Mouse (Mus musculus): Measurements from ENCODE around the gene Tex33. TPM values are rescaled to one million over a fixed set of nuclear protein-coding genes. Genes with fewer than 3 reads are reported as not detected.
A peak's percentile ranks its signal among the peaks of the same experiment; 100 is the strongest.

Tex33 gene
- polyA plus RNA-seq, 1 experiment from 2014 or later: not detected

DNA sequence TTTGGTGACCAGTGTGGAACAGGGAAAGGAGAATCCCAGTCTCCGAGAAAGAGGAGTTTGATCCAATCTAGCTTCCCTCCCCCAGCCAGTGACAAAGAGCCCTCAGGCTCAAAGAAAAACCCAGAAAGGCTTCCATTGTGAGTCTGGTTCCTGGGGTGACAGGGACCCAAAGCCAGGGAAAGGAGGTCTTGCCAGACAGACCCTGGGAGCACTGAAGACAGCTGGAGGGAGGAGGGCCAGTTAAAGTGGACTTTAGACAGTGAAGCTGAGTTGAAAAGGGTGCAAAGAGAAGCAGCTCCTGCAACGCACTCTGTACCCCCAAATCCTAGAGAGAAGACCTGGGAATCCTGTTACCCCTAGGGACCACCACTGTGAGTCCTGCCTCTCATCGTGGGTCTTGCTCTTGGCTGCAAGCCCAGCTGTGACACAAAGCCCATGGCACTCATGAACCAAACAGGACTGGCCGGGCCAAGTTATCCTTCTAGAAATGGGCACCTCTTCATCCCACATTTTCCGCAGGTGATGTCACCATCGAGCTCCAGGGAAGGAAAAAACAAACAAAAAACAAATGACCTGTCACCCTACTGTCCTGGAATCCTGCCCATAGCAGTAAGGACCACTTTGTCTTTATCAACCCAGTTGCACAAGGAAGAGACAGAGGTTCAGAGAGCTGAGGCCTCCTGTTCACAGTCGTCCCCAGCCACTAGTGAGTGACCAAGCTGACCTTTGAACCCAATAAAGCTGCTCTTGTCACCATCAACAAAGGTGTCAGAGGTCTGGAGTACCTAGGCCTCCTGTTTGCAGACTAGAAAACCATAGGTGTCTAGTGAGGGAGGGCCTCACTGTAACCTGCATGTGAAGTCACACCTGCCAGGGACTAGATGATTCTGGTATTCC, 11.2 kb downstream of the Tex33 start:
- Histone ChIP-seq H3K4me1 (replicated peaks) (peaks cover 14% of the 10 kb centered on the region; the same call in 1 of the 2 replicates), H3K36me3 (no peaks in the 10 kb centered on the region), H3K9ac (no peak overlapping the region), H3K9me3 (no peaks in the 10 kb centered on the region), H3K4me2 (no peak overlapping the region), H3K27ac (peak overlapping the region; percentile 75), H3K27me3 (no peaks in the 10 kb centered on the region), H3K4me3 (no peak overlapping the region)
- ATAC-seq (ENCODE audit: low FRiP score): peak; percentile 54; the same call in 1 of the 2 replicates
- 69% methylated on average over 7 of the region's 7 CpGs for WGBS

DNA sequence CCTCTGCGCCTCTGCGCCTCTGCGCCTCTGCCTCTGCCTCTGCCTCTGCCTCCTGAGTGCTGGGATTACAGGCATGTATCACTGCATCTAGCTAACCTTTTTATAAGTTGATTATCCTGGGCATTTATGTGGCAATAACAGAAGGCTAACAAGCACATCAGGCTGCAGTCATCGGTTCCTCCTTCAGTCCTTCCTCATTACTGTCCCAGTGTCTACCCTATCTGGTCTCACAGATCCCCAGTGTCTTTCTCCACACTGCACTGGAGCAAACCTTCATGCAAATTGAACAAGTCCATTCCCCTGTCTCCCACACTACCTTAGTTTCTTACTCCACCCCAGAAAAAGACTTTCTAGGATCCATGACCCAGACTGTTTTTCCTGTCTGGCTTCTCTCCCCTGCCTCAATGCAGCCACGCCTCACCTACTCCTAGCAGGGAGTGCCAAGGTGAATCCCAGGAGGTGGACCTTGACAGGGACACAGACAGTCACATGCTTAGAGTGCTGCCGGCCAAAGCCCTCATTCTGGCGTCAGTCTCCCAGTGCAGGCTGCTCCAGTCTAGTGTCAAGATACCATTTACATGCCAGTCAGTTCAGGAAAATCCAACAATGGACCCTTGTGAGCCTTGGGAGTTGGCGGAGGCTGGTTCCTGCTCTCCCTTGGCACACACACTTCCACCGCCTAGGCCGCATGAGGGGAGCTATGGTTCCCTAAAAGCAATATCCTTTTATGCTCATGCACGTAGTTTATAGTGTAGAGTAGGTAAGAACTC, 12.1 kb downstream of the Tex33 start:
- Histone ChIP-seq H3K4me2 (no peak overlapping the region), H3K4me3 (no peak overlapping the region), H3K27ac (peak overlapping the region; percentile 75), H3K9ac (no peak overlapping the region), H3K27me3 (no peaks in the 10 kb centered on the region), H3K4me1 (replicated peaks) (peaks cover 14% of the 10 kb centered on the region; the same call in 1 of the 2 replicates), H3K9me3 (no peaks in the 10 kb centered on the region; the same call in 1 of the 2 replicates), H3K36me3 (no peaks in the 10 kb centered on the region)
- 74% methylated on average over 11 of the region's 11 CpGs for WGBS
- ATAC-seq (ENCODE audit: low FRiP score): peak; percentile 68; the same call in 1 of the 2 replicates

DNA sequence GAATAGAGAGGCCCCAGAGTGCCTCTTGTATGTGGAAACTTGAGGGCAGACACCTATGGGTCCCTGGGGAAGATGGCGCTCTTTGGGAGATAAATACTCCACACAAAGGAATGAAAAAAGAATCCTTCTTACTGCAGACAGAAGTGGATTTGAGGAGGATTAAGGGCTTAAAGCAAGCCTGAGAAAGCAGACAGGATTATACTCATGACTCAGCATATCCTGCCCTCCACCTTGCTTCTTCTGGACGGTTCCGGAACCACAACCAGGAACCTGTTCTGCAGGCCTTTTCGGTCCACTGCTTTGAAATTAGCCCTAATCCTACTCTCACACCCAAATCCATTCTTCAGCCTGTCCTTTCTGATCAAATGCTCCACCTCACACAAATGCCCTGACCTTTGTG, 13.6 kb downstream of the Tex33 start:
- no peak overlapping the region for H3K27ac ChIP-seq
- H3K4me2 ChIP-seq: no peak overlapping the region
- no peaks in the 10 kb centered on the region for H3K36me3 ChIP-seq
- WGBS: 94% methylated on average over 4 of the region's 4 CpGs
- no peaks in the 10 kb centered on the region; the same call in 1 of the 2 replicates for H3K9me3 ChIP-seq
- no peak overlapping the region for H3K9ac ChIP-seq
- H3K4me1 ChIP-seq (replicated peaks): peaks cover 14% of the 10 kb centered on the region; the same call in 1 of the 2 replicates
- H3K4me3 ChIP-seq: no peak overlapping the region
- no peak for ATAC-seq (ENCODE audit: low FRiP score)
- no peaks in the 10 kb centered on the region for H3K27me3 ChIP-seq

DNA sequence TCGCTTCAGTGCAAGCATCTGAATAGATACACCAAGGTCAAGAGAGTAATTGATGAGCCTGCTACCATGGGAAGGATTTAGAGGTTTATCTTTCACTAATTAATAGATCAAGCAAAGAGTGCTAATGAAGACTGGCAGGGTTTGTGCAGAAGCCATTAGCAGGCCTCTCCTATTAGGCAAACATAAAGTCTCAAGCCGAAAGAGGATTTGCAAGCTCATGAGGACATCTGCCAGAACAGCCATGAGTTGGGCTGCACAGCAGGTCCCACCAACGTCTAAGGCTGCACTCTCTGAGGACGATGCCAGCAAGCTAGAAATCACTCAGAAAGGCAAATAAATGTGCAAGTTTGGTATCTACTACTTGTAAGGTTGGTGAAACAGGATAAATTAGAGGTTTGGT, 15.0 kb downstream of the Tex33 start:
- Histone ChIP-seq H3K9me3 (no peaks in the 10 kb centered on the region; the same call in 1 of the 2 replicates), H3K4me1 (replicated peaks) (peaks cover 14% of the 10 kb centered on the region; the same call in 1 of the 2 replicates), H3K4me3 (no peak overlapping the region), H3K27ac (no peak overlapping the region), H3K4me2 (no peak overlapping the region), H3K9ac (no peak overlapping the region), H3K36me3 (no peaks in the 10 kb centered on the region), H3K27me3 (no peaks in the 10 kb centered on the region)
- ATAC-seq (ENCODE audit: low FRiP score): no peak
- 72% methylated on average over 4 of the region's 4 CpGs for WGBS

DNA sequence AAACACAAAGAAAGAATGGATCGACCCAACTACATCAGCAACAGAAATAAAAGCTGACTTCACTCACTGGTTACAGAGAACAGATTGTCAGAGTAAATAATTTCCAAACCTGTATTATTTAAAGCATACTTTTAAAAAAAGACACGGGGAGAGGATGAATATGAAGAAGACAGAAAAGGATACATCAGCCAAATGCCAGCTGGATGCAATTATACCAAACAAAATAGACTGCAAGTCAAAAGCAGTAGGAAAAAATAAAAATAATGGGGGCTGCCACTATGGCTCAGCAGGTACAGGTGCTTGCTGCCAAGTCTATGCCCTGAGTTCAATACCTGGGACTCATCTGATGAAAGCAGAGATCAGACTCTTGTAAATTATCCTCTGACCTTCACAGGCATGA, 15.5 kb downstream of the Tex33 start:
- Histone ChIP-seq H3K36me3 (no peaks in the 10 kb centered on the region), H3K27me3 (no peaks in the 10 kb centered on the region), H3K4me2 (no peak overlapping the region), H3K4me1 (replicated peaks) (peaks cover 14% of the 10 kb centered on the region; the same call in 1 of the 2 replicates), H3K9ac (no peak overlapping the region), H3K9me3 (no peaks in the 10 kb centered on the region; the same call in 1 of the 2 replicates), H3K4me3 (no peak overlapping the region), H3K27ac (no peak overlapping the region)
- WGBS: 91% methylated on average over 2 of the region's 2 CpGs
- no peak for ATAC-seq (ENCODE audit: low FRiP score)

DNA sequence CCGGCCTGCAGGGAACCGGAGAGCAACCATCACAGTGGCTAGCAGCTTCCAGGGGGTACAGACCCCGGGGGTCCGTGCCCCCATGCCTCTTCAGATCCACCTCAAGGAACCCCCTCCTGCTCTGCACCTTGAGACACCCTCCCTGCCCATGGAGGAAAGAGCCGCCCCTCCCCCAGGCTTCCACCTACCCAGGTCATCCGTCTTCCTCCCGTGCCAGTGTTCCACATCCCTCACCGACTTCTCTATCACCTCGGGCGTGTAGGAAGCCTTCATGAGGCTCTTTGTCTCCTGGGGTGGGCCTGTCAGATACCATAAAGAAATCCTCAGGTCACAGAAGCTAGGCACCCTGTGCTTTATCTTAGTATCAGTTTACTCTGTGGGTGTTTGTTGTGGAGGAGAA, 17.2 kb downstream of the Tex33 start:
- no peaks in the 10 kb centered on the region for H3K36me3 ChIP-seq
- WGBS: 82% methylated on average over 10 of the region's 10 CpGs
- no peaks in the 10 kb centered on the region; the same call in 1 of the 2 replicates for H3K9me3 ChIP-seq
- no peak overlapping the region for H3K9ac ChIP-seq
- H3K27me3 ChIP-seq: no peaks in the 10 kb centered on the region
- H3K4me2 ChIP-seq: no peak overlapping the region
- no peak overlapping the region for H3K4me3 ChIP-seq
- H3K4me1 ChIP-seq (replicated peaks): no peaks in the 10 kb centered on the region
- no peak overlapping the region for H3K27ac ChIP-seq
- ATAC-seq (ENCODE audit: low FRiP score): no peak

DNA sequence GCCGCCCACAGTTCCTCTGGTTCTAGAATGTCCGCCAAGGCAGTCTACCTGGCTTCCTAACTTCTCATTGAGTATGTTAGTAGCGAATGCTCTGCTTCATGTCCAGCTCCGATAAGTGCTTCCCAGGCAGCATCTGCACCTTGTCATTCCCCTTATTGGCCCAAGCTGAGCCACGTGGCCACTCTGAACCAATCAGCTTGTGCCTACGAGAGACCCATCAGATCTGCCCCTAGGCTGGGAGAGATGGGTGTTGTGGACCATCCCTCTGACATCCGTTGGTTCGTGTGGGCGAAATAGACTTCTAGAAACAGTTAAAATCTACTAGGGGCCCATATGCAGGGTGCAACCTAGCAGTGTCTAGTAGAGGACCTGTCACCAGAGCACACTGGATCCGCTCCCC, 17.9 kb downstream of the Tex33 start:
- H3K27ac ChIP-seq: no peak overlapping the region
- no peaks in the 10 kb centered on the region for H3K27me3 ChIP-seq
- no peaks in the 10 kb centered on the region for H3K36me3 ChIP-seq
- no peak overlapping the region for H3K4me2 ChIP-seq
- no peak for ATAC-seq (ENCODE audit: low FRiP score)
- H3K9me3 ChIP-seq: no peaks in the 10 kb centered on the region; the same call in 1 of the 2 replicates
- 89% methylated on average over 10 of the region's 10 CpGs for whole genome bisulfite sequencing
- H3K4me3 ChIP-seq: no peak overlapping the region
- H3K4me1 ChIP-seq (replicated peaks): no peaks in the 10 kb centered on the region
- H3K9ac ChIP-seq: no peak overlapping the region

DNA sequence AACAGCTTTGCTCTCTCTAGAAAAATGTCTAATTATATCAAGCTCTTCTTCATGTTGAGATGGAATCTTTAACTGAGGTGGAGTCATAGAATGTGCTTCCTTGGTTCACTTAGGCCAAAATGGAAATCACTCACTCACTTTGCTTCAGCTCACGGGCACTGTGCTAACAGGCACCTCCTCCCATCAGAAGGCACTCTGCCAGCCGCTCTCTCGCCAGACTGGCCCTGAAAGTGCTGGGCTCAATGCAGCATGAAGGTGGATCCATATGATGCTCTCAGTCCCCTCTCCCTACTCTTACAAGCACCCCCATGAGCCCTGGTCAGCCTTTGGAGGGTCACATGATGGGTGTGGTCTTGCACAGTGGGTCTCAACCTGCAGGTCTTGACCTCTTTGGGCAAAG, 21.5 kb downstream of the Tex33 start:
- Histone ChIP-seq H3K36me3 (no peaks in the 10 kb centered on the region), H3K9ac (no peak overlapping the region), H3K4me3 (no peak overlapping the region), H3K4me2 (no peak overlapping the region), H3K27me3 (peaks cover 13% of the 10 kb centered on the region), H3K4me1 (replicated peaks) (0 out of 2 replicates have a peak, but pooled peaks cover 3% of the 10 kb centered on the region), H3K27ac (no peak overlapping the region), H3K9me3 (no peaks in the 10 kb centered on the region; the same call in 1 of the 2 replicates)
- no peak for ATAC-seq (ENCODE audit: low FRiP score)
- WGBS: 82% methylated on average over 3 of the region's 3 CpGs

DNA sequence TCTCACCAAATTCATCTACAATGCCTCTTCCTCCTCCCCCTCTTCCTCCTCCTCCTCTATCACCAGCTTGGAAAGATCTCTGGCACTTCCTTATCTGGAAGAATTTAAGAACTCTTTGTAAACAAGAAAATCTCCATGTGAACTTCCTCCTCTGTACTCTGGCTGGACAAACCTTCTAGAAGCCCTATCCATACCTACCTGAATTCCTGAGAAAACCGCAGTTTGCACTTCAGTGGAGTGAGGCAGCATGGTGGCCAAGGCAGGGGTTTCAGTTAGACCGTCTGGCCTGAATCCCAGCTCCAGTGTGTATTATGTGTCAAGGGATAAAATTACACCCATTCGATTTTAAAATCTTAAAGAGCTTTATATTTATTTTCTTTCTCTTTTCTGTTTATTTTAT, 22.9 kb downstream of the Tex33 start:
- Histone ChIP-seq H3K36me3 (no peaks in the 10 kb centered on the region), H3K27ac (no peak overlapping the region), H3K4me1 (replicated peaks) (0 out of 2 replicates have a peak, but pooled peaks cover 5% of the 10 kb centered on the region), H3K4me2 (no peak overlapping the region), H3K9me3 (no peaks in the 10 kb centered on the region), H3K9ac (no peak overlapping the region), H3K4me3 (no peak overlapping the region), H3K27me3 (peaks cover 25% of the 10 kb centered on the region)
- 78% methylated on average over 3 of the region's 3 CpGs for WGBS
- no peak for ATAC-seq (ENCODE audit: low FRiP score)

DNA sequence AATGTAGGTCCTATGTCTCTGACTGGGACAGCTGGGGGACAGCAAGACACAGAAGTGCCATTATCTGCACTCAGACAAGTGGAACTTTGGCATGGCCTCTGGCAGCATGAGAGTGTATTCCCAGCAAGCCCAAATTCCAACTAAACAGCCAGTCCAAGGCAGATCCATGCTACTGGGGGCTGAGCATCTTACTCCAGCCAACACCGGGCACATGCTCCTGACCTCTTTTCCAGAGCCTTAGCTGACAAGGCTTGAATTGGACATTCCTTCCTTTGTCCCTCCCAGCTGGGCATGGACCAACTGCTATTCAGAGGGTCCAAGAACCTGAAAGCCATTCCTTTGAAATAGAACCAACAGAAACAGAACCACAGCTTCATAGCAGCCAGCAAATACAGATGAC, 26.1 kb downstream of the Tex33 start:
- H3K27me3 ChIP-seq: peaks cover 37% of the 10 kb centered on the region
- no peaks in the 10 kb centered on the region for H3K9me3 ChIP-seq
- no peak overlapping the region for H3K9ac ChIP-seq
- no peak overlapping the region for H3K27ac ChIP-seq
- WGBS: 39% methylated on average over 1 of the region's 1 CpGs
- no peaks in the 10 kb centered on the region for H3K36me3 ChIP-seq
- H3K4me3 ChIP-seq: no peak overlapping the region
- H3K4me2 ChIP-seq: no peak overlapping the region
- 0 out of 2 replicates have a peak, but pooled peaks cover 5% of the 10 kb centered on the region for H3K4me1 ChIP-seq (replicated peaks)
- no peak for ATAC-seq (ENCODE audit: low FRiP score)

DNA sequence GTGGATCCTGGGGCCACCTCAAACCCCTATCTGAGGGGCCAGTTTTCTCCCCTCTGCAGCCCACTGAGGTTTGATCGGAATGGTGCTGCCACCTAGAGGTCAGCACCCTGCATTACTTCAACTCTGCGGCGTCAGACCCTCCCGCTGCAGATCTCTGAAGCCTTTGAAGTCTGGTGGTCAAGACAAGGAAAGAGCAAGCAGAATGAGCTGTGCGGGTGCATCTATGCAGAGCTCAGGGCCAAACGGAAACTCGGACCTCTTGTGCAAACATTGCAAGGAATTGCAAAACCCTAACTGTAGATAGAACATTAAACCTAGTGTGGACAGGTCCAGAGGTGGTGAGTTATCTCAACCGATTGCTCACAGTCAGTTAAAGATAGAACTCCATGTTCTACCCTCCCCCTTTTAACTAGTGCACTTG, 26.8 kb downstream of the Tex33 start:
- WGBS: 10% methylated on average over 8 of the region's 8 CpGs
- ATAC-seq (ENCODE audit: low FRiP score): no peak
- no peak overlapping the region for H3K9ac ChIP-seq

DNA sequence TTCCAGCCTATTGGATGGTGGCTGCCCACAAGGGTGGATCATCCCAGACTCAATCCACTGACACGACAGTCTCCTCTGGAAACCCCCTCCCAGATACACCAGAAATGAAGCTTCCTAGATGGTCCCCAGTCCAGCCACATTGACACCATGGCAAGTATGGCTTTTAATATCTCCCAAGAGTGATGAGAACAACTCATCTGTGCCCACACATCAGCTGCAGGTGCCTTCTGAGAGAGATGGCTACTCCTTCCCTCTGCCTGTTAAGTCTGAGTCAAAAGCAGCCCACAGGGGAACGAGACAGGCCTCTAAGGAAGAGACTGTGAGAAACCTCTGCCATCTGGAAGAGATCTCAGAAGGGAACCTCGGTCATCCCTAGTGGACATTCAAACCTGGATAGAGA, 27.9 kb downstream of the Tex33 start:
- ATAC-seq (ENCODE audit: low FRiP score): no peak
- whole genome bisulfite sequencing: 70% methylated on average over 3 of the region's 3 CpGs

More for the DNA sequence above, 26.8 kb downstream of the Tex33 start:
- no peak overlapping the region for H3K27ac ChIP-seq
- 0 out of 2 replicates have a peak, but pooled peaks cover 5% of the 10 kb centered on the region for H3K4me1 ChIP-seq (replicated peaks)
- no peak overlapping the region for H3K4me2 ChIP-seq
- H3K36me3 ChIP-seq: no peaks in the 10 kb centered on the region
- no peaks in the 10 kb centered on the region for H3K9me3 ChIP-seq
- peaks cover 37% of the 10 kb centered on the region for H3K27me3 ChIP-seq
- no peak overlapping the region for H3K4me3 ChIP-seq

More for the DNA sequence above, 27.9 kb downstream of the Tex33 start:
- no peak overlapping the region for H3K27ac ChIP-seq
- no peak overlapping the region for H3K4me2 ChIP-seq
- H3K27me3 ChIP-seq: peaks cover 37% of the 10 kb centered on the region
- no peaks in the 10 kb centered on the region for H3K36me3 ChIP-seq
- H3K4me3 ChIP-seq: no peak overlapping the region
- no peaks in the 10 kb centered on the region for H3K9me3 ChIP-seq
- no peak overlapping the region for H3K9ac ChIP-seq
- H3K4me1 ChIP-seq (replicated peaks): 0 out of 2 replicates have a peak, but pooled peaks cover 5% of the 10 kb centered on the region

Measured in hindbrain, embryonic 13.5 days (tissue).